Mouse (Mus musculus) gastrocnemius, postnatal 25 days (tissue): ENCODE results near the gene Slco2a1. TPM values are rescaled to one million over a fixed set of nuclear protein-coding genes. Genes with fewer than 3 reads are reported as not detected.
A peak's percentile ranks its signal among the peaks of the same experiment; 100 is the strongest.

Experiments used
- DNase-seq: peaks from one replicate; pipeline ENCODE4 v3.0.0; 2022
- total RNA-seq, 2 experiments: library from RNA; stranded (reverse); gene quantifications; 1 replicate in 1 of 2; 2 replicates in 1 of 2; pipeline ENCODE4 v1.2.3; 2021

The Slco2a1 gene
- total RNA-seq, 2 experiments from 2014 or later = 0.77 to 0.80 TPM

DNA sequence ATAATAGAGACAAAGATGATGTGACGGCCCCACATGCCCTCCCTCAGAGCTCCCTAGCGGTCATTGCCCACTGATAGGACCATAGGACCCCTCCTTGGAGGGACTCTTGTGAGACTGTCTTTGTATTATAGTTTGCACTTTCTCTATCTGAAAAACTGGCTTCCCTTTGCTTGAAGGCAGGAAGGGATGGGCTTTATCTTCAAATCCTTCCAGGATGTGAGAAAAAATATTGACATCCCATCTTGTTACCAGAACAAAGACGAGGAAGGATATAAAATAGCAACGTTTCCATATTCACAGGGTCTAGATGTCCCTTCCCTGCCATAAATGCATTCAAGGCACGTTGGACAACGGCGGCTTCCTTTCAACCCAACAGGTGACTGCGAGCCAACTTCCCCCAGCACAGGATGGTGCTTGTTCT lies 48.5 kb downstream of the Slco2a1 start:
- DNase-seq = no peak

DNA sequence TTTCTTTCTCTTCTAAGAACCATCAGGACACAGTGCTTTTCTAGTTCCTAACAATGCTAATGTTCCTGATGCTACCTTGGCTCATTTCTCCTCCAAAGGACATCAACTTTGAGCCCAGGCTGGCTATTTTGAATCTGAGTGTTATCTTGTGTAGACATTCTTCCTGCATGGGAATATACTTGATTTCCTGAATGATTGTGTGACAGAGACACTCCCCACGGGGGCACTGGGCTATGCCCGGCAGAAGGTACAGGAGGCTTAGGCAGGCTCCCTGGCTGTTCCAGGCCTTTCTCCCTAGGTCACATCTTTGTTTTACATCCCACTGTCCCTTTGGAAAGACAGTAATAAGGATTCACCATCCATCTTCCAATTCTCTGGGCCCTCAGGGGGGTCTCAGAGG lies 49.8 kb downstream of the Slco2a1 start:
- DNase-seq = no peak

DNA sequence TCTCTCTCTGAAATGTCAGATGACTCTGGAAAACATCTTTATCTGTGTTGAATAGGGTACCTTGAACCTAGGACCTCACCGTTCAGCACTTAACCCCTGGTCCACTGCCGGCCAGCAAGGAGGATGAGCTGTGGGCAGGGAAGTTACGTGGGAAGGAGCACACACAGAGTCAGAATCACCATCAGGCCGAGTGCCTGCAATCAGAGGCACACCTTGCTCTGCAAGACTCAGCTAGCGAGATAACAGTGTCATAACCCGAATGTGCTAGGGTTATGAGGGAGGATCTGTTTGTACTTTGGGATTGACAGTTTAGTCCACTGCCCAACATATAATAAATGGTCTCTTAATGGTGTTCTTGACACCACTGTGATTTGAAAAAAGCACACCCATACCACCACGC lies 50.2 kb downstream of the Slco2a1 start:
- DNase-seq = no peak

DNA sequence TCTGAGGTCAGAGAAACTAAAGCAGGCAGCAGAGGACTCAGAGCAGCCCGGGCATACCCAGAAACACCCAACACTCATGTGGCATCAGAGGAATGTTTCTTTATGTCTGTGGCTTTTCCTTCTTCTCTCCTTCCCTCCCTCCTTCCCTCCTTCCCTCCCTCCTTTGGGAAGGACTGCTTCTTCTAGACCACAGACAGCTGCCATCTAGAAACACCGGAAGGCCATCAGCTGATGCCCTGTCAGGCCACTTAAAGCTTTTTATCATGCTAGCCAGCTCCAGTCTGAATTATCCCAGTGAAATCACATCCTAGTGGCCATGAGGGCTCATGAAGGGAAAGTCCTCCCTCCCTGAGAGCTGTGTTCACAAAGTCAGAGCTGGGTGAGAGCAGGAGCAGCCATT lies 52.1 kb downstream of the Slco2a1 start:
- DNase-seq = no peak

DNA sequence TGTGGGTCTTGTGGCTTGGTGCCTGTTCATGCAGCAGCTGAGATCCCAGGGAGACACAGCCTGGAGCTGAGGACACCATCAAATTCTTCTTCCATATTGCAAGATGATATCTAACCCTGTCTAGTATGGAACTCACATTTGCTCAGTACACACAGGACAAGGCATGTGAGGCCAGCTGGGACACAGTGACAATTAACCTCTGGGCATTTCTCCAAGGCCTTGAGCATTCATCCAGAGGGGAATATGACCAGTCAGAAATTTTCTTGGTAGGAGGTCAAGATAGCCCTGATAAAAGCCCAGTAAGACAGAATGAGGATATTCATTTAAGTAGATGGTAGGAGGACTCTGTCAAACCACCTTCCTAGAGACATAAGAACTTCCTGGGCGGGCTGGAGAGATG lies 56.9 kb downstream of the Slco2a1 start:
- DNase-seq = no peak

DNA sequence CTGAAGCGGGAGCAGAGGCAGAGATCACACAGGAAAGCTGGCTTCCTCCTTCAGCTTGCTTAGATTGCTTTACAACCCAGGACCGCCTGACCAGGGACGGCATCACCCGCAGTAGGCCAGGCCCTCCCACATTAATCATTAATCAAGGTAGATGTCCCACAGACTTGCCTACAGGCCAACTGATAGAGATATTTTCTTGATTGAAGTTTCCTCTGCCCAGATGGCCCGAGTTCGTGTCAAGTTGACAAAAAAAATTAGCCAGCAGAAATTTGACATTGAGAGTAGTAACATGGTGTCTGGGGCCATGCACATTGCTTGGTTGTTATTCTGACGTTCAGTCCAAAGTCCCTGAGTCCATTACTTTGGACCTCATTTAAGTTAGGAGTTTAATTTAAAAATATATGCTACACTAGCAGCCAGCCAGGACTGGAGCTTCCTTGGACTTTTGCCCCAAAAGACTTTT lies 60.6 kb downstream of the Slco2a1 start:
- DNase-seq = no peak

DNA sequence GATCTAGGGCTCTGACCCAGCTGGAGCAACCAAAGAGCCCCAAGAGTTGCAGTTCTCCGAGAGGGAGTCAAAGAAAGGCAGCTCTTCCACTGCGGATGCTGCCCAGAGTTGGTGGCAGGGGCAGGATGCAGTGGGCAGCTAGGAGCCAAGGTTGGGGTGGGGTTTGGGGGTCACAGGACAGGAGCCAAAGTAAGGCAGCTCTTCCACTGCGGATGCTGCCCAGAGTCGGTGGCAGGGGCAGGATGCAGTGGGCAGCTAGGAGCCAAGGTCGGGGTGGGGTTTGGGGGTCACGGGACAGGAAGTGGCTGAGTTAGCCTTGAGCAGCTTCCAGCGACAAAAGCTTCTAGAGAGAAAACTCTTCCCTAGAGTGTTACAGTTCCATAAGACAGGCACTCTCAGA lies 65.3 kb downstream of the Slco2a1 start:
- DNase-seq = no peak

DNA sequence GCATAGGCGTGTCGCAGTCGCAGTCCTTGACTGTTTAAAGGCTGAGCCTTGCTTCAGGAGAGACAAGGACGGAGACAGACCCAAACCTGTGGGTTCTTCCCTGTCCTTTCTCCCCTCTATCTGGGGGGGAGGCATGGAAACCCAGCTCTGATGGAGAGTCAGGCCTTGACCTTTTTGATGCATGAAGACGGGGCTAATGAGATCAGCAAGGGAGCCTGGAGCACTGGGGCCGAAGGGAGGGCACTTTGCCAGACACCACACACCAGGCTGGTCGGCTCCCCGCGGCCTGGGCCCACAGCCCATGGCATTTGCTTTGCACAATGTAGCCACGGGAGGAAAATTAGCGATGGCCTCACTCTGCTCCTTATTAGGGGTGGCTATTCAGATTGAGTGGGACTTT lies 66.5 kb downstream of the Slco2a1 start:
- DNase-seq = no peak

DNA sequence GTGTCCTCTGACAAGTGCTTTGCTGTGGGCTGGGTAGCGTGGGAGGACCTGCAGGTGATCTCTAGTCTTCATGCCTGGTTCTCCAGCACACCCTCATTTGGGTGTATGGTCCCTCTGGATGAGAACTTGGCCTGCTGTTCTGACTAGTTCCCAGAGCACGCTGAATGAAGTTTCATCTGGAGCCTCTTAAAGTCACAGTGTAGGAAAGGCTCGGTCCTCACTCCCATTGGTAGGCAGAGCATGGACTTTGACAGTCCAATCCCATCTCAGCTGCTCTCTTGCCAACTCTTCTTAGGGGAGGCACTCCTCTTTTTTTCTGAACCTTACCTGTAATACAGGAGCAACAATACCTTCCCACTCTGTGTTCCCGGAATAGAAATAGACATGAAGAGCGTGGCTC lies 67.7 kb downstream of the Slco2a1 start:
- no peak for DNase-seq

DNA sequence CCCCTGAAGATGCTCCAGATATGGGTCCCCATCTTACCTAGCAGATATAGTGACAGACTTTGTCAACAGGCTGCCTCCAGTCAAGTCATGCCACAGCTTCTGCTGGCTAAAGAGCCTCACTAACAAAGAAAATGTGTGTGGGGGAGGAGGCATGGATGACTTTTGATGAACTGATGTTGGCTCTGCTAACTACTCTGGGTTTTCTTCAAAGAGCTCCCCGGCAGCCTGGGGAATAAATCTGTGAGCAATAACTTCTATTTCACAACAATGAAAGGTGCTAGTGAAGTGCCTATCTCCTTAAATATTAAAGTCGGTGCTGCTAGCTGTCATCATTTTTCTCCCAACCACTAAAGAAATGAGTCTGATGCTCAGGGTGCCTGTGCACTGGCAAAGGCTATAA lies 72.0 kb downstream of the Slco2a1 start:
- DNase-seq = no peak

DNA sequence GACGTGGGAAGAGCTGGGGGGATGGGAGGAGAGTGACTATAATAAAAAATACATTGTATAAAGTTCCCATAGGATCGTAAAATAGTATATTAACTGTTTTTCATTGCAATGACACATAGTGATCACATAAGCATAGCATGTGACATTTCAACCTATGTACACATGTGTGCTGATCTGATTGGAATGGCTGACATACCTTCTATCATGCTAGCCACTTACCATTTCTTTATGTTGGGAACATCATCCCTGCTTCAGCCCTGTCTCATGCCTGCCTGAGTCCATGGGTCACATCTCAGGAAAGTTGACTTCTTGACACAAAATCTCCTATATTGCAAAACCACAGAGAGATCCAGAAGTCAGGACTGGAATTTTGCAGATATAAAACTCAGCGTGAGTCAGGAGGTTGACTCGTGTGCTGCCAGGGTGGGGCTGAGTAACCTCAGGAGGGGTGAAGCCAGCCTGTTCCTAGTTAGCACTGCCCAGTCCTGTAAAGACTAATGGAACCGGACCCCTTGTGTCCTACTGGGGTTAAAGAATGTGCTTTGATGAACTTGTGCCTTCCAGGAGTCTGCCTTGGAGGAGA lies 73.0 kb downstream of the Slco2a1 start:
- no peak for DNase-seq

DNA sequence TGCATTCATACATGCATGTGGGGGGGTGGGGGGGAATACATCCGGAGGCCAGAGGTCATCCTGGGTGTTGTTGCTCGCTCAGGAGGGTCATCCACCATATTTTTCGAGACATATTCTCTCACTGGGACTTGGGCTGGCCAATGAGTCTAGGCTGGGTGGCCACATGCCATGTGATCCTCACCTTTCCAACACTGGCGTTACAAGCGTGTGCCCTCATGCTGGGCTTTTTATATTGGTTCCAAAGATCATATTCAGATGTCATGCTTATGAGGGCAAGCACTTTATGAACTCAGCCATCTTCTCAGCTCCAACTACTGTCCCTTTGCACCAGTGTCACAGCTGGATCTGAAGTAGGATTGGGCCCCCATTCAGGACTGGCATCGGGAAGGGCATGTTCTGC lies 75.1 kb downstream of the Slco2a1 start:
- DNase-seq = no peak

DNA sequence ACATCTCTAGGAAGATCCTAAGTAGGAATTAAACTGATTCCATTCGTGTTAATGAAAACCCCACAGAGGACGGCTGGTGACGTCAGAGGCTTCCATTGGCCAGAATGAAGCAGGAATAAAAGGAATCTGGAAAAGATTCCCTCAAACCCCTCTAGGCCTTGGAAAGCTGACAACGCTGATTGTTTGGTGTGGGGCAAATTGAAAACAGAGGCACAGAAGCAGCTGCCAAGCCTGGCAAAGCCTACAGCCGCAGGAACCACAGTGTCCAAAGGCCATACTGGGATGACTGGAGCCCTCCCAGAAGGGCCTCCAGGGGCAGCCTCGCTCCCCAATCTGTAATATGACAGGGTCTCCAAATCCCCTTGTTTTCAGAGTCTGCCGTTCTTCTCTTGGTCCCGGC lies 78.3 kb downstream of the Slco2a1 start:
- DNase-seq = no peak

DNA sequence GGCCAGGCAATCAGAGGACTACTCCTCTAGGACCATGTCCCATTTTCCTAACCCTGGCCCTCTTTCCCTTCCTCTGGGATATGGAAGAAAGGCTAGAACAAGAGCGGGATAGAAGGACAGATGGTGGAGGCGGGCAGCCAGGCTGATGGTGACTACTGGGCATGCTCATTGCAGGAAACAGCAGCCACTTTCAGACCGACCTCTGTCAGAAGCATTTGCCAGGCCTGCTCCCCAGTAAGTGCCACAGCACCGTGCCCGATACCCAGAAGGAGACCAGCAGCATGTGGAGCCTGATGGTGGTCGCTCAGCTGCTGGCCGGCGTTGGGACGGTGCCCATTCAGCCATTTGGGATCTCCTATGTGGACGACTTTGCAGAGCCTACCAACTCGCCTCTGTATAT lies 79.1 kb downstream of the Slco2a1 start:
- no peak for DNase-seq

DNA sequence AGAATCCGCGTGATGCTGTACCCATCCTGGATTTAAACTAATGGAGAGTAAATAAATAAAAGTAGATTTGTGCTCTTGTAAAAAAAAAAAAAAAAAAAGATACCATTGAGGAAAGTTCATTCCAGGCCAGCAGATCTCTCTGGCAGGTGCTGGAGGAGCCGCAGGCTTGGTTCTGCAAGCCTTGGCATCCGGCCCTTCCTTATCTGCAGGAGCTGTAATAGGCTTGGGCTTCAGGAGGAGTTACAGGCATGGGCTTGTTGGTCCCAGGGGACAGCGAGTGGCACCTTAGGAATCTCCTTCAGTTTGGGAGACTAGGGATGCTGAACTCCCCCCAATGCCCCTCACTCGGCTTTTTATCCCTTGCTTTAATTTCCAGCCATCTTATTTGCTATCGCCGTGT lies 80.3 kb downstream of the Slco2a1 start:
- DNase-seq = no peak

DNA sequence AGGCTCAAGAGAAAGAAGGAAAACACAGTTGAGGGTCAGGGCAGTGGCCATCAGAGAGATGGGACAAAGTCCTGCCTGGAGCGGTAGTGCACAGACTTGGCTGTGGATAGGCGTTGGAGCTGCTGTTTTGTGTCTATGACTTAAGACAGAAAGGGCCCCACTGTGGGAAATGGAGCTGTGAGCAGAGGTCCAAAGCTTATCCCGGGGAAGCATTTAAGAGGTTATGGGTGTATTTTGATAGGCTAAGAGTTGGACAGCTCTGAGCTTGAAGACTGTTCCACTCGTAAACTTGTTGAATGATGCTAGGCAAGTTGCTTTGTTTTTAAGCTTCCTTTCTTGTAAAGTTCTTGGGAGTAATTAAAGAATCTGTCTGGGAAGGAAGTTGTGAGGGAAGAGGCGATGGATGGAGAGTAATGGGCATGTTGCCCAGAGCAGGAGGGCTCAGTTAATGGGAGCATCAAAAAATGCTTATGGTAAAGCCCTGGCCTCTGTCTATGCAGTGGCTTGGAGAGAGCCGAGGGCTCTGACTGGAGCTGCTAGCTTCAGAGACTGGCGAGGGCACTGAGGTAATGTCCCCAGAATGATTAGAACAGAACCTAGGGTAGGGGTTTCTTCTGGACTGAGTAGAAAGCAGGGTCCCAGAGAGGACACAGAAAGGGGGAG lies 83.2 kb downstream of the Slco2a1 start:
- no peak for DNase-seq

DNA sequence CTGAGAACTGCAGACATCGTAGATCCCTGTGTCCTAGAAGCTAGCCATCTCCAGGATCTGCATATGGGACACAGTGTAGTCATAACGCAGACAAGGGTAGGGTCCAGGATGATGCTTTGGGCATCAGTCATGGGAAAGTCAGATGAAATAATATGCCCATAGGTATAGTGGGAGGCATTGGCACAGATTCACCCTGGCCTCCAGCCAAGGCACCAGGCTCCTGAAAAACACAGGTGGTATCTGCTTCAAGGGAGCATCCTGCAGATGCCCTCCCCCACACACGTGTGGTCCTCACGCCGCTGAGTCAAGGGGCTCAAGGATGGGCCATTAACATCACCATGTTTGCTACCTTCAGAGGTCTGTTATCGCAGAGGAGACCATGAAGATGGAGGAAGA lies 83.7 kb downstream of the Slco2a1 start:
- DNase-seq = no peak

DNA sequence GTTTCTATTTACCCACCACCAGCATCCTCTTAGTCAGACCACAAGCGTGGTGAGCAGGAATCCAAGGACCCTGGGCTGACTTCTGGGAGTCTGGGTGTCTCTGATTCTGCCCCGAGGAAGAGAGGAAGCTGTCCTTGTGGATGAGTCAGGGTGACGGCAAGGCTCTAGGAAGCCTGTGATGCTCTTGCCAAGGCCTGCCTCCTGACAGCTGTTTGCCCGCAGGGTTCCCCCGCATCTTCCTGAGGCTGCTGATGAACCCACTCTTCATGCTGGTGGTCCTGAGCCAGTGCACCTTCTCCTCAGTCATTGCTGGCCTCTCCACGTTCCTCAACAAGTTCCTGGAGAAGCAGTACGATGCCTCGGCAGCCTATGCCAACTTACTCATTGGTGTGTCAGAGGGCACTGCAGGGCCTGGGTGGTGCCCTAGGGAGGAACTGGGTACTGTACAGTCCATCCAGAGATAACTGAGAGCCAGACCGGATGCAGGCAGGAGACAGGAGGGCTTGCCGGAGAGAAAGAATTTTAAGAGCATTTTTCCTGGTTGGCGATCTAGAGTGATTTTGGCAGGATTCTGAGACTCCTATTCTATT lies 84.5 kb downstream of the Slco2a1 start:
- DNase-seq = no peak

DNA sequence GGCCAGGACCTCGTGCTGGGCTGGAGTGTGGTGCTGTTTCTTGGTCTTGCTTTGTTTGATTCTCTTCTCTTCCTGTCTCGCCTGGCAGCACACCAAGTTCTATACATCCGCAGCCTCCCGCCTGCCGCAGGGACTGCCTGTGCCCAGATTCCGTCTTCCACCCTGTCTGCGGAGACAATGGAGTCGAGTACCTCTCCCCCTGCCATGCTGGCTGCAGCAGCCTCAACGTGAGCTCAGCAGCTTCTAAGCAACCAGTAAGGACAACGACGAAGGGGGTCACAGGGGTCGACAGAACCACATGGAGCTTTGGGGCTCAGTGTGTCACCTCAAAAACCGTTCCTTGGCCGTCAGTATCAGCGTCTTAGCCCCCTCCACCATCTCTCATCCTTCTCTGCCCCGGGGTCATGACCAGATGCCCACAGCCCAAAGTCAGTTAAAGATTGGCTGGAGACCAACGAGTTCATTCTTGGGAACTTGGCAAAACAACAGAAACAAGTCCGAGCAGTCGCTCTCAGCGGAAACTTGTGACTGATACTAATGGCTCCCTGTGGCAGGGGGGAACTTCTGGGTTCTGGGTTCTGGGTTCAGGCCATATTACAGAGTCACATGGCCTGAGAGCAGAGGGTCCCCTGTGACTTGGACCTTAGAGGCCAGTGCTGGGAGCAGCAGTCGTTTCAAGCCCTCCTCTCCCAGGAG lies 88.5 kb downstream of the Slco2a1 start:
- DNase-seq = peak; percentile 30

DNA sequence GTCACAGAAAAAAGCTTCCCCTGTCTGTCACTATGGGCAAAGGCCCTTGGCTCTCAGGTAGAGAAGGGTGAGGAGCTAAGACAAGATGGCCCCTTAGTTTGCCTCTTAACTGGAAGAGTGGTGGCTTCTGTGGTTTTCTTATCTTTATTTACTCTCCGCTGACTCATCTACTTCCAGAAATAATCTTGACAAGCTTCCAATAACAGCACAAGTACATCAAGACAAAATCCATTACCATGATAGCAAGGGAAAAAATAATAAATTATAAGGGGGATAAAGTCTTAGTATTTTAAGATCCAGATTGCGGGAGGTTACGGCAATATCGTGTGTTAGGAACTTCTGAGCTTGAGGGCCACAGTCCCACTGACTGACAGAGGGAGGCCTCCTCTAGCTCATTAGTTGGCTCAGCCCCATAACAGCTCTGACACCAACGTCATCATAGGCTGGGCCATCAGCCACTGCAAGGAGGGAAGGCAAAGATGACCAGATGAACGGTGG lies 89.7 kb downstream of the Slco2a1 start:
- no peak for DNase-seq

DNA sequence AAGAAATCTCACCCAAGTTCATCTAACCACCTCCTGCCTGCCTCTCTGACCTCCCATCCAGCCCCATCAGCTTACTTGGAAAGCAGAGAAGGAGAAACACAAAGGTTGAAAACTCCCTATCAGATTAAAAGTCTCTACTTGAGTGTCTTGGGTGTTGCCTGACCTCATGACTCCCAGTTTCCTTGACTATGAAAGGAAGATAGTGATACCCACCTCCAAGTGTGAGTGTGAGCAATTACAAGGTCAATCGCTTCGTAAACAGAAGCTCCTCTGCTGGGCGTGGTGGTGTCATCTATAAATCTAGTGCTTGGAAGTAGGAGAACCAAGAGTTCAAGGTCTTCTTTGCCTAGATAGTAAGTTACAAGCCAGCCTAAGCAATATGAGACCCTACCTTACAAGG lies 91.7 kb downstream of the Slco2a1 start:
- no peak for DNase-seq

DNA sequence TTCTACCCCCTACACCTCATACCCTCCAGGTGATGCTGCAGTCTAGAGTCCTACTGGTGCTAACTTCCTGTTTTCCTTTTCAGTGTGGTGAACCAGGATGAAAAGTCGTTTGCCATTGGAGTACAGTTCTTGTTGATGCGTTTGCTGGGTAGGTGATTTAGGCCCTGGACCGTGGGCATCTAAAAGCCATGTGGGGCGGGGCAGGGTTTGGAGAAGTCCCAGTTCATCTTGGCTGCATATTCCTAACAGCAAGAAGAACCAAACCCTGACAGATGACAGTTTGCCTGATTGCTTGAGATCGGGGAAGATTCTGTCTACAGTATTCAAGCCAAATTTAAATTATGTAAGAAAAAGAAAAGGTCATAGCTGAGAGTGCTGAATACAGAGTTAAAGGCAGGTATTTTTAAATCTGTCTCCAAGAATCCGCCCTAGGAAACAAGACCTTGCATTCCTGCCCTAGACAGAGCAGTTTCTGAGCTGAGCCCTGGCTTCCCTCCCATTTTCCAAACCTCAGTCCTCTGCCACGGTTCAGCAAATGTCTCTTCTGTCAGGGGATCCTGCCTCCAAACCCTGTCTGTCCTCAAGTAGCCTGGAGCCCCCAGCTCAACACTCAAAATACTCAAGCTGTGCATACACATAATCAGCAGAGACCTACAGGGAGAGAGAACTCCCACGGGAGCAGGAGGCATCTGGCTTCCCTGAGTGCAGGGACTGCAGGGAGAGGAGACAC lies 93.9 kb downstream of the Slco2a1 start:
- no peak for DNase-seq

DNA sequence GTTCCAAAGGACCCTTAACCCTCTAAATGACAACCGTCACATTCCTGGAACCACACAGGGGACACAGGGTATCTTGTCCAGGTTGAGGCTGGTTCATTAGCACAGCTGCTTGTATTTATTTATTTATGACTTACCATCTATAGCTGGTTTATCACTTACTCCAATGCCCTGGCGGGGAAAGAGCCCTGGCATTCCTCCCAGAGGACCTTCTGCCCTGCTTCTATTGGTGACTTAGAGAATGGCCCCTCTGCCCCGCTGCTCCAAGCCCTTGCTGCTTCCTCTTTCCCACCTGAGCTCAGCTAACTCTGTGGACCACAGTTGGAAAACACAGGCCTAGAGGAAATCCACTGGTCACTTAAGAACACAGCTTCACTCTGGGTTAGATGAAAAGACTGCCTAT lies 94.9 kb downstream of the Slco2a1 start:
- no peak for DNase-seq
